Mouse (Mus musculus): Measurements from ENCODE around the gene Lamtor1.

GRCm38 (mm10) chr7:101910138-101910537 is 4.4 kb downstream of the Lamtor1 start:
- no peak for TF ChIP-seq CTCF (IDR thresholded peaks at IDR 0.05; ENCODE audit: low read depth)
- no peak for TF ChIP-seq EP300 (IDR thresholded peaks at IDR 0.05; ENCODE audit: low read depth)

Data from liver, embryonic 14.5 days (tissue).